Mouse (Mus musculus): ENCODE results near the gene Gpr146. TPM values are rescaled to one million over a fixed set of nuclear protein-coding genes. Genes with fewer than 3 reads are reported as not detected.

The Gpr146 gene
- total and polyA plus RNA-seq, 2 experiments from 2014 or later = 3.0 to 4.1 TPM

GRCm38 (mm10) chr5:139363858-139364257, 13.6 kb upstream of the Gpr146 start:
- no peaks in the 10 kb centered on the region for H3K4me1 ChIP-seq (ENCODE audit: insufficient read depth, low read length)
- DNase-seq (ENCODE audit: low spot score) = no peak
- no peak overlapping the region for H3K4me2 ChIP-seq (ENCODE audit: low read depth, low read length, poor library complexity, severe bottlenecking)
- H3K36me3 ChIP-seq (ENCODE audit: insufficient read depth, low read length) = peaks cover 16% of the 10 kb centered on the region; the same call in 1 of the 2 replicates
- H3K9me3 ChIP-seq (ENCODE audit: low read length) = no peaks in the 10 kb centered on the region
- H3K4me3 ChIP-seq (ENCODE audit: low read depth, low read length) = no peak overlapping the region
- no peak overlapping the region for H3K9ac ChIP-seq (replicated peaks; ENCODE audit: low read length, poor library complexity, severe bottlenecking)
- no peaks in the 10 kb centered on the region for H3K27me3 ChIP-seq (ENCODE audit: insufficient read depth, low read length)
- no peak for TF ChIP-seq CTCF (IDR thresholded peaks at IDR 0.05)
- ATAC-seq (ENCODE audit: low FRiP score) = no peak
- no peak overlapping the region for H3K27ac ChIP-seq (ENCODE audit: low read depth, low read length)
- 57% methylated on average over 7 of the region's 7 CpGs for WGBS

DNA sequence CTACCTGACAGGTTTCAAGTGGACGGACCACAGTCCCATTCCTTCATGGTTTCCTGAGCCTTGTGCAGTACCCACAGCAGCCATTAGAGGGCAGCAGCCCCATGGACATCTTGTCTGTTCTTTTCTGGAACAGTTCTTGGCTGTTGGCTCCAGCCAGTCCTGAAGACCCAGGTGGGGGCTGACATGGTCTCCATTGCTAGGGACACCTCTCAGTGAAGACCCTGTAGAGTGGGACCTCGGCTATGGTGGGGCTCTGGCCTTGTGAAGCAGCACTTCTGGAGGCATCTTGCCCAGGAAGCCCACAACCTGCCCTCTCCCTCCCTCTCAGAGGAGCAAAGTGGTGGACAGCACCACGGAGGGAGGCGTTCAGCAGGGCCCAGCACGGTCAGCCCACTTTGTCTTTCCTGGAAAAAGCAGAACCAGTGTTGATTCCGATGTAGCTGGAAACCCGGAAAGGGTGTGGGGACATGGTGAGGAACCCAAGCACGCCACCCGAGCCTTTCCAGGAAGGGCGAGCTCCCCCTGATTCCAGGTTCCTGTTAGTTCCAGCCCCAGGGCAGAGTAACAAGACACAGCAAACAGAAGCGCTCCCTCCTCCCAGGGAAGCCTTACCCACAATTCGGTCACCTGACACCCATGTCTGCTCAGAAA, 13.1 kb upstream of the Gpr146 start:
- TF ChIP-seq CTCF (IDR thresholded peaks at IDR 0.05) = peak; percentile 99

DNA sequence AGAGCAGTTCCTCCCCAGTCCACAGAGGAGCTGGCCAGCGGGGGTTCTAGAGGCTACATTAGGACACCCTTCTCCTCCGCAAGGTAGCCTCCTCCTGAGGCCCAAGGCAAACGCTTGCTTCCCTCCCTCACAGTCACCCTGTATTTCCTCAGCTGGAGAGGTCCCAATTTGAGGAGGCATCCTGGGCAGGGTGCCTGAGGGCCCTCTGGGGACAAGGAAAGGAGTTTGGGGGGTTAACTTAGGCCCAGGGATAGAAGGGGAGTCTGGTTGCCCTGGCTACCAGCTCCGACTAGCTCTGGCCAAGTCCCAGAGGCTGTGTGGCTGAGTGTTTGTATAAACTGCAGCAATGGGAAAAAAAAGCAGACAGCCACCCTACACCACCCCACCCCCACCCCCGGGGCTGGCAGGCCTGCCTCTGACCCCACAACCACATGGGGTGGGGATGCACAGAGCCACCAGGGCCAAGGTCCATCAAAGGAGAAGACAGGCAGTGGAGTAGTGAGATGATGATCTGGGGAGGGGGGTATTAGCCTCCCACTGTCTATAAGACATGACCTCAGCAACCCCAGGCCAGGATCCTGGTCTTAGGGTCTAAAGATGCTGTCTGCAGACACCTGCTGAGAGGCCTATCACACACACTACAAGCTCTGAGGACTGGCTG, 12.5 kb upstream of the Gpr146 start:
- Histone ChIP-seq H3K9ac (replicated peaks; ENCODE audit: low read length, poor library complexity, severe bottlenecking) (no peak overlapping the region), H3K4me1 (ENCODE audit: insufficient read depth, low read length) (no peaks in the 10 kb centered on the region), H3K4me3 (ENCODE audit: low read depth, low read length) (no peak overlapping the region), H3K27me3 (ENCODE audit: insufficient read depth, low read length) (no peaks in the 10 kb centered on the region), H3K9me3 (ENCODE audit: low read length) (no peaks in the 10 kb centered on the region), H3K36me3 (ENCODE audit: insufficient read depth, low read length) (peaks cover 15% of the 10 kb centered on the region; the same call in 1 of the 2 replicates), H3K4me2 (ENCODE audit: low read depth, low read length, poor library complexity, severe bottlenecking) (no peak overlapping the region), H3K27ac (ENCODE audit: low read depth, low read length) (peak overlapping the region; percentile 52; the same call in 1 of the 2 replicates)
- no peak for TF ChIP-seq CTCF (IDR thresholded peaks at IDR 0.05)
- peak; percentile 58 for DNase-seq (ENCODE audit: low spot score)
- ATAC-seq (ENCODE audit: low FRiP score) = peak; percentile 56; the same call in 1 of the 2 replicates
- WGBS = 39% methylated on average over 5 of the region's 5 CpGs

More for the DNA sequence above, 13.1 kb upstream of the Gpr146 start:
- H3K27me3 ChIP-seq (ENCODE audit: insufficient read depth, low read length) = no peaks in the 10 kb centered on the region
- H3K9ac ChIP-seq (replicated peaks; ENCODE audit: low read length, poor library complexity, severe bottlenecking) = 0 out of 2 replicates have a peak overlapping the region, but pooled peaks have one; percentile 24
- DNase-seq (ENCODE audit: low spot score) (peak; percentile 91), ATAC-seq (ENCODE audit: low FRiP score) (peak; percentile 69)
- 35% methylated on average over 12 of the region's 12 CpGs for WGBS
- no peaks in the 10 kb centered on the region for H3K4me1 ChIP-seq (ENCODE audit: insufficient read depth, low read length)
- 0 out of 2 replicates have a peak overlapping the region, but pooled peaks have one; percentile 9 for H3K4me2 ChIP-seq (ENCODE audit: low read depth, low read length, poor library complexity, severe bottlenecking)
- no peaks in the 10 kb centered on the region for H3K9me3 ChIP-seq (ENCODE audit: low read length)
- H3K36me3 ChIP-seq (ENCODE audit: insufficient read depth, low read length) = peaks cover 16% of the 10 kb centered on the region; the same call in 1 of the 2 replicates
- H3K4me3 ChIP-seq (ENCODE audit: low read depth, low read length) = no peak overlapping the region
- H3K27ac ChIP-seq (ENCODE audit: low read depth, low read length) = peak overlapping the region; percentile 52; the same call in 1 of the 2 replicates

DNA sequence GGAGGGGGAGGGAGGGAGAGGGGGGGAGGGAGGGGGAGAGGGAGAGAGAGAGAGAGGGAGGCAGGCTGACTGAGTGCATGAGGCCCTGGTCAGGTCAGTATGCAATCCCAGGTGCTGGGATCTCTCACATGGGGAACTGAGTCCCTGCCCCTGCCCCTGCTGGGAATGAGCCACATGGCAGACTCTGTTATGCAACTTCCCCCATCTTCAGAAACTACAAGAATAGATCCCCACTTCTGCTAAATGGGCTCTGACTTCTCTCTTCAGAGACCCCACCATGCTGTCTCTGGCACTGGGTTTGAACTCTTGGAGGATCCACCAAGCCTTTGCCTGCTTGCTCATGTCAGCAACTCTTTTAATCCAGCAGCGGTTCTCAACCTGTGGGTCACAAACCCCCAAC, 11.7 kb upstream of the Gpr146 start:
- Histone ChIP-seq H3K4me2 (ENCODE audit: low read depth, low read length, poor library complexity, severe bottlenecking) (no peak overlapping the region), H3K36me3 (ENCODE audit: insufficient read depth, low read length) (peaks cover 8% of the 10 kb centered on the region; the same call in 1 of the 2 replicates), H3K27ac (ENCODE audit: low read depth, low read length) (no peak overlapping the region), H3K4me3 (ENCODE audit: low read depth, low read length) (no peak overlapping the region), H3K9ac (replicated peaks; ENCODE audit: low read length, poor library complexity, severe bottlenecking) (no peak overlapping the region), H3K4me1 (ENCODE audit: insufficient read depth, low read length) (no peaks in the 10 kb centered on the region), H3K27me3 (ENCODE audit: insufficient read depth, low read length) (no peaks in the 10 kb centered on the region), H3K9me3 (ENCODE audit: low read length) (no peaks in the 10 kb centered on the region)
- DNase-seq (ENCODE audit: low spot score) = no peak
- ATAC-seq (ENCODE audit: low FRiP score) = no peak
- 70% methylated on average over 1 of the region's 1 CpGs for WGBS
- TF ChIP-seq CTCF (IDR thresholded peaks at IDR 0.05) = no peak

DNA sequence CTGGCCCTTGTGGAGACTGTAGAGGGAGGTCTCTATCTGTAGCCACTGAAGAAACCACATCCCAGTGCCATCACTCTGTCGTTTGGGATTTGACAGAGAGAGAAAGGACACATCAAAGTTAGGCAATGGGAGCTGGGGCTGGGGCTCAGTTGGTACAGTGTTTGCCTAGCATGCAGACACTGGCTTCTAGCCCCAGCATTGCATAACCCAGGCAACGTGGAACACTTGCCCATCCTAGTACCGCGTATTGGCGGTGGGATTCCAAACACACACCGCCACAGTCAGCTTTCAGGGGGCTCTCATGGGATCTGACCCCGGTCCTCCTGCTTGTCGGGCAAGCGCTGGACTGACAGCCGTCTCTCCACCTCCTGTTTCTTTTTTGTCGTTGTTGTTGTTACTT, 11.0 kb upstream of the Gpr146 start:
- Histone ChIP-seq H3K9ac (replicated peaks; ENCODE audit: low read length, poor library complexity, severe bottlenecking) (no peak overlapping the region), H3K9me3 (ENCODE audit: low read length) (no peaks in the 10 kb centered on the region), H3K4me2 (ENCODE audit: low read depth, low read length, poor library complexity, severe bottlenecking) (no peak overlapping the region), H3K27me3 (ENCODE audit: insufficient read depth, low read length) (no peaks in the 10 kb centered on the region), H3K4me3 (ENCODE audit: low read depth, low read length) (no peak overlapping the region), H3K27ac (ENCODE audit: low read depth, low read length) (no peak overlapping the region), H3K4me1 (ENCODE audit: insufficient read depth, low read length) (no peaks in the 10 kb centered on the region), H3K36me3 (ENCODE audit: insufficient read depth, low read length) (peaks cover 8% of the 10 kb centered on the region; the same call in 1 of the 2 replicates)
- no peak for ATAC-seq (ENCODE audit: low FRiP score)
- 72% methylated on average over 11 of the region's 11 CpGs for WGBS
- TF ChIP-seq CTCF (IDR thresholded peaks at IDR 0.05) = no peak
- no peak for DNase-seq (ENCODE audit: low spot score)
